Mouse (Mus musculus) C2C12 (cell line): ENCODE data around the gene Cux2. TPM values are rescaled to one million over a fixed set of nuclear protein-coding genes. Genes with fewer than 3 reads are reported as not detected.
A peak's percentile ranks its signal among the peaks of the same experiment; 100 is the strongest.

ENCODE experiments used
- H3K27me3 ChIP-seq: one replicate; pipeline ENCODE4 v1.6.1; 2011; ENCODE audit not compliant: control insufficient read depth, insufficient read depth, insufficient read length
- H3K36me3 ChIP-seq: one replicate; pipeline ENCODE4 v1.6.1; 2011; ENCODE audit not compliant: control insufficient read depth, insufficient read depth
- H3K4me3 ChIP-seq: one replicate; pipeline ENCODE4 v1.5.1; 2011; ENCODE audit warnings: mild to moderate bottlenecking, control low read depth; ENCODE audit not compliant: poor library complexity, insufficient read depth, severe bottlenecking
- H3K79me2 ChIP-seq: one replicate; pipeline ENCODE4 v1.6.1; 2011; ENCODE audit not compliant: control insufficient read depth, insufficient read depth
- H3K79me3 ChIP-seq: one replicate; pipeline ENCODE4 v1.6.1; 2011; ENCODE audit warnings: low read depth, control low read depth
- H3ac ChIP-seq: one replicate; pipeline ENCODE3; 2011; ENCODE audit warnings: low read depth; ENCODE audit not compliant: control insufficient read depth, insufficient read length
- CEBPB ChIP-seq: IDR thresholded peaks from one replicate; pipeline ENCODE4 v1.6.1; 2011; ENCODE audit warnings: low read depth, mild to moderate bottlenecking, control low read depth, moderate library complexity
- CTCF ChIP-seq: IDR thresholded peaks from one replicate; pipeline ENCODE4 v1.5.1; 2011; ENCODE audit not compliant: control insufficient read depth, insufficient read depth, insufficient read length
- FOSL1 ChIP-seq: IDR thresholded peaks from one replicate; pipeline ENCODE4 v1.8.0; 2011; ENCODE audit warnings: mild to moderate bottlenecking, low read length; ENCODE audit not compliant: poor library complexity, insufficient read depth, severe bottlenecking
- MAX ChIP-seq: IDR thresholded peaks from one replicate; pipeline ENCODE4 v1.6.1; 2011; ENCODE audit warnings: mild to moderate bottlenecking, control low read depth
- MYOD1 ChIP-seq: IDR thresholded peaks from one replicate; pipeline ENCODE4 v1.6.1; 2011; ENCODE audit warnings: low read depth; ENCODE audit not compliant: control insufficient read depth, insufficient read length
- MYOG ChIP-seq: IDR thresholded peaks from one replicate; pipeline ENCODE4 v1.6.1; 2011; ENCODE audit not compliant: control insufficient read depth, insufficient read length; ENCODE audit errors: extremely low read depth
- USF1 ChIP-seq: IDR thresholded peaks from one replicate; pipeline ENCODE4 v1.6.1; 2011; ENCODE audit warnings: low read depth, mild to moderate bottlenecking, control low read depth, moderate library complexity
- polyA plus RNA-seq: library from polyadenylated mRNA; unstranded; fragments of >200 nt; fragmentation: generic; extraction: Trizol; gene quantifications from one replicate; pipeline ENCODE4 v1.2.1, GENCODE M21; 2012; ENCODE audit warnings: missing spikeins

Gene Cux2
- polyA plus RNA-seq, 1 experiment = 0.08 TPM

DNA sequence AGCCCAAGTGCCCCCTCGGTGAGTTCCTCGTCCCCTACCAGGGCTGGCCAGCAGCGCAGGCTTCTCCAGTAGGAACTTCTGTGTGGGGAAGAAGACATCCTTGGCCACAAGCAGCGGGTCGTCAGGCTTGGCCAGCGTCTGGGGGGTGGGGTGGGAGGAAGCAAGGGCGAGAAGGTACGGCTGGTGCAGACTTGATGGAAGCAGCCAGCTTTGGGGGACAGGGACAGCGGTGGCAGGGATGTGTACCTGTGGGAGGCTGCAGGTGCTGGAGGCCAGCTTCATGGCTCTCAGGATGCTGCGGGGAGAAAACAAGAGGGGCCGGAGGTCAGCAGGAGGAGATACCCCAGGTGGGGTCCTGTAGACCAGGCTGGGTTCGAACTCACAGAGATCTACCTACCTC, 174.9 kb downstream of the Cux2 start:
- Histone ChIP-seq H3ac (no peak overlapping the region), H3K4me3 (no peak overlapping the region), H3K36me3 (no peaks in the 10 kb centered on the region), H3K79me2 (no peaks in the 10 kb centered on the region), H3K27me3 (peaks cover 46% of the 10 kb centered on the region), H3K79me3 (no peaks in the 10 kb centered on the region)
- no peak for TF ChIP-seq MYOG
- no peak for TF ChIP-seq CTCF
- TF ChIP-seq MAX = no peak
- no peak for TF ChIP-seq FOSL1
- no peak for TF ChIP-seq CEBPB
- TF ChIP-seq USF1 = no peak
- no peak for TF ChIP-seq MYOD1

GRCm38 (mm10) chr5:121872158-121872557, 177.7 kb downstream of the Cux2 start:
- TF ChIP-seq CTCF (peak; percentile 82), FOSL1 (no peak)
- H3K4me3 ChIP-seq = no peak overlapping the region
- H3K27me3 ChIP-seq = peaks cover 54% of the 10 kb centered on the region
- H3ac ChIP-seq = no peak overlapping the region
- no peaks in the 10 kb centered on the region for H3K79me3 ChIP-seq
- no peaks in the 10 kb centered on the region for H3K79me2 ChIP-seq
- H3K36me3 ChIP-seq = no peaks in the 10 kb centered on the region

GRCm38 (mm10) chr5:121871515-121872030, 178.3 kb downstream of the Cux2 start:
- TF ChIP-seq MAX (no peak), CTCF (no peak), USF1 (no peak), MYOG (no peak), MYOD1 (no peak), FOSL1 (no peak), CEBPB (no peak)
- Histone ChIP-seq H3ac (no peak overlapping the region), H3K79me3 (no peaks in the 10 kb centered on the region), H3K4me3 (no peak overlapping the region), H3K27me3 (peaks cover 54% of the 10 kb centered on the region), H3K36me3 (no peaks in the 10 kb centered on the region), H3K79me2 (no peaks in the 10 kb centered on the region)

DNA sequence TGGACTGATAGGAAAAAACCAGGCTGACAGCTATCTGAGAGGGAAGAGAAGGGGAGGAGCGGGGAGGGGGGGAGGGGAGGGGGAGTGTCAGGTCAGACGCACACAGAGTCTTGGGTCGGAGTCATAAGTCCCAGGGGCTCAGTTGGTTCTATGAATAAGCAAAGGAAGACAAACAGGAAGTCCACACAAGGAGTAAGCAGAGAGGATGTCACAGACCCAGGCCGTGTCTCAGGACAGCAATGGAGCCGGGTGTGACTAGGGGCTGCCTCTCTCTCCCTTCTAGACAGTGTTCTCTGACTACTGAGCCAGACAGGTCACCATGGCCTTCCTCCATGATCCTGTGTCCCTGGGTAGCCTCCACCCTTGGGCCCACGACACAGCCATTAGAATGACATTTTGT, 179.1 kb downstream of the Cux2 start:
- Histone ChIP-seq H3K79me3 (no peaks in the 10 kb centered on the region), H3K79me2 (no peaks in the 10 kb centered on the region), H3K36me3 (no peaks in the 10 kb centered on the region), H3K27me3 (peaks cover 54% of the 10 kb centered on the region), H3K4me3 (no peak overlapping the region), H3ac (no peak overlapping the region)
- TF ChIP-seq CEBPB (no peak), FOSL1 (no peak), MYOG (no peak), MAX (no peak), MYOD1 (no peak), CTCF (no peak), USF1 (no peak)

DNA sequence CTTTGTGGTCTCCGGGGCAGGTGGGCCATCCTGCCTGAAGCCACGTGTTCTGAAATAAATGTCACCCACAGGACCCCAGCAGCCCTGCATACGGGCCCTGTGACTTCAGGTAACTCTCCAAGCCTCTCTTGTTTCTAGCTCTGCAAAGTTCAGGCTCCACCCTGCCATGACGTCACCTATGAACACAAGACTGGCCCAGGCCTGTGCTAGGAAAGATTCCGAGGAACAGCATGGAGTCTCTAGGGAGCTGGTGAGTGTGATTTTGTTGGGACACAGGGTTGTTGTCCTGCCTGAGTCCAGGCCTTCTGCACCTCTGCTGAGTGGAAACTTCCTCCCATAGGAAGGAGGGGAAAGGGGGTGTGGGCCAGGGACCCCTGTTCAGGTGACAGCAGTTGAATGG, 181.9 kb downstream of the Cux2 start:
- Histone ChIP-seq H3K79me3 (no peaks in the 10 kb centered on the region), H3K4me3 (no peak overlapping the region), H3ac (no peak overlapping the region), H3K79me2 (no peaks in the 10 kb centered on the region), H3K27me3 (peaks cover 32% of the 10 kb centered on the region), H3K36me3 (no peaks in the 10 kb centered on the region)
- TF ChIP-seq MAX (no peak), CEBPB (no peak), USF1 (no peak), FOSL1 (no peak), CTCF (no peak)

GRCm38 (mm10) chr5:121864330-121864729, 185.6 kb downstream of the Cux2 start:
- no peaks in the 10 kb centered on the region for H3K79me3 ChIP-seq
- H3ac ChIP-seq = no peak overlapping the region
- H3K4me3 ChIP-seq = no peak overlapping the region
- H3K27me3 ChIP-seq = peaks cover 28% of the 10 kb centered on the region
- H3K79me2 ChIP-seq = no peaks in the 10 kb centered on the region
- H3K36me3 ChIP-seq = no peaks in the 10 kb centered on the region
- TF ChIP-seq FOSL1 (no peak), CEBPB (no peak), USF1 (no peak), MYOD1 (no peak), MAX (no peak), MYOG (no peak), CTCF (no peak)
